Mouse (Mus musculus): ENCODE measurements around the gene Smarca4.

Gene Smarca4

DNA sequence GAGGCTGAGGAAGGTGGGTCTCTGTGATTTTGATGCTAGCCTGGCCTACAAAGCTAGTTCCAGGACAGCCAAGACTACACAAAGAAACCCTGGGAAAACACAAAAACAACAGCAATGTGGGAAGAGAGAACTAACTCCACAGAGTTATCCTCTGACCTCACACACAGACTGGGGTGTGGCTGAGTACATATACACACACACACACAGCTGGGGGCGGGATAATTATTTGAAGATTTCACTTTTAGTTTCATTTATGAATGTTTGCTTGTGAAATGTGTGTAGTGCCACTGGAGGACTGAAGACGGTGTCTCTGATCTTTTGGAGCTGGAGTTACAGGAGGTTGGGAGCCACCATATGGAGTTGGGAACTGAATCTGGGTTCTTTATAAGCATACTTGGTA is 14.9 kb upstream of the Smarca4 start:
- no peak for DNase-seq (ENCODE audit: inconsistent ontology term)

GRCm38 (mm10) chr9:21601722-21602399 is 14.1 kb upstream of the Smarca4 start:
- peak; percentile 45 for DNase-seq (ENCODE audit: inconsistent ontology term)

- no peak for DNase-seq (ENCODE audit: inconsistent ontology term)
These were observed 11.8 kb upstream of the Smarca4 start for GRCm38 (mm10) chr9:21604119-21604518.

DNA sequence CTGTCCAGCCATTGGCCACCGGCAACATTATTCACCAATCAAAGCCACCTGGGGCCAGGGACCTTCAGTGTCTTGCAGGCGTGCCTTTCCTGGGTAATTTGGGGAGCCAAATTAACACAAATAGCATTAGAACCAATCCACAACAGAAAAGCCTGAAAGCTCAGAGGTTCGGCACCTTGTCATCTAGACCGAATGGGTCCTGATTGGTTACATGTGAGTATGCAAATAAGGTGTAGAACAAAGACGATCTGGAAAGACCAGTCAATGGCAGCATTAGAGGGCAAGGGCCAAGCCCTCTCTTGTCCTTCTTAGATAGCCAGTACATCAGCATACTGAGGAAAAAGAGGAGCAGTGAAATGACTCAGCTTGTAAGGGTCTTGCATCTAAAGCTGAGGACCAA is 10.1 kb upstream of the Smarca4 start:
- no peak for DNase-seq (ENCODE audit: inconsistent ontology term)

DNA sequence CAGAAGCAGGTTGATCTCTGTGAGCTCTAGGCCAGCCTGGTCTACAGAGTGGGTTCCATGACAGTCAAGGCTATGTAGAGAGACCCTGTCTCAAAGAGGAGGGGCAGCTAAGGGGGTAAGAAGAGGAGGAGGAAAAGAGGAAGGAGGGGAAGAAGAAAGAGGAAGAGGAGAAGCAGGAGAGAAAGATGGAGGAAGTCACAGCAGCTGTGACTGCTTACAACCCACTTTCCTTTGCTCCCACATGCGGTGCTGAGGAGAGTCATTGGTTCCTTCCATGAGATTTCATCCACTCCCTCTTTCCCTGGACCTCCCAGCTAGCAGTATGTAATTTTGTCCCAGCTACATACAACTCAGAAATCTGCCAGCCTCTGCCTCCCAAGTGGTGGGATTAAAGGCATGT is 9.3 kb upstream of the Smarca4 start:
- no peak for DNase-seq (ENCODE audit: inconsistent ontology term)

DNA sequence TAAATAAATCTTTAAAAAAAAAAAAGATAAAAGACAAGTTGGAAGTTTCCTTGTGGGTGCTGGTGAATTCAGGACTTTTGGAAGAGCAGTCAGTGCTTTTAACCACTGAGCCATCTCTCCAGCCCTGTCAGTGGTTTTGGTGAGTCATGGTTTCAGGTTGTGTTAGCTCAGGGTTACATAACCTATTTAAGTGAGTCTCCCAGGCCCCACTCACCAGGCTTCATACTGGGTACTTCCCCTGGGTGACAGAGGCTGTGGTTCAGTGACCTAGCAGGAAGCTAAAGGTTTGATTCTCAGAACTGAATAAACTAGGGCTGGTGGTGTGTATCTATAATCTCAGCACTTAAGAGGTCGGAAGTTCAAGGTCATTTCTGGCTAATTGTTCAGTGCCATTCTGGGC is 6.1 kb upstream of the Smarca4 start:
- no peak for DNase-seq (ENCODE audit: inconsistent ontology term)

- DNase-seq (ENCODE audit: inconsistent ontology term) = no peak
These were observed 929 bp upstream of the Smarca4 start for GRCm38 (mm10) chr9:21614864-21615616.

DNA sequence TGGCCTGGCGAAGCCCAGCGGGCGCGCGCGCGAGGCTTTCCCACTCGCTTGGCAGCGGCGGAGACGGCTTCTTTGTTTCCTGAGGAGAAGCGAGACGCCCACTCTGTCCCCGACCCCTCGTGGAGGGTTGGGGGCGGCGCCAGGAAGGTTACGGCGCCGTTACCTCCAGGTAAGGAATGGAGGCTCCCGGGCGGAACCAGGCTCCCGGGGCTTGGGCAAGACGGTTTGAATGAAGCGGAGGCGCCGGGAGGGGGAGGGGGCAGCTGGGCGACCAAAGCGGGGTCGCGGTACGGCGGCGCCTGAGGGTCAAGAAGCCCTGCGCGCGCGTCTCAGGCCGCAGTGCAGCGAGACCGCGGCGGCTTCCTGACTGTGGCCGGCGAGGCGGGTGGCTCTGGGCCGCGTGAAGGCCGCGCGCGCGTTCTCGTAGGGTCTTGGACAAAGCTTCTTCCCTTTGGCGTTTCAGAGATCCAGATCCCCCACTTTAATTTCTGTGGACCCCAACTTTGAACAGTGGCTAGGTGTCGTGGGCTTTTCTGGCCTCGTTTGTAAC is 338 bp downstream of the Smarca4 start:
- peak; percentile 93 for DNase-seq (ENCODE audit: inconsistent ontology term)

GRCm38 (mm10) chr9:21617066-21617465 is 1.1 kb downstream of the Smarca4 start:
- no peak for DNase-seq (ENCODE audit: inconsistent ontology term)

GRCm38 (mm10) chr9:21620229-21620628 is 4.3 kb downstream of the Smarca4 start:
- DNase-seq (ENCODE audit: inconsistent ontology term) = no peak

GRCm38 (mm10) chr9:21622676-21623075 is 6.7 kb downstream of the Smarca4 start:
- DNase-seq (ENCODE audit: inconsistent ontology term) = no peak

DNA sequence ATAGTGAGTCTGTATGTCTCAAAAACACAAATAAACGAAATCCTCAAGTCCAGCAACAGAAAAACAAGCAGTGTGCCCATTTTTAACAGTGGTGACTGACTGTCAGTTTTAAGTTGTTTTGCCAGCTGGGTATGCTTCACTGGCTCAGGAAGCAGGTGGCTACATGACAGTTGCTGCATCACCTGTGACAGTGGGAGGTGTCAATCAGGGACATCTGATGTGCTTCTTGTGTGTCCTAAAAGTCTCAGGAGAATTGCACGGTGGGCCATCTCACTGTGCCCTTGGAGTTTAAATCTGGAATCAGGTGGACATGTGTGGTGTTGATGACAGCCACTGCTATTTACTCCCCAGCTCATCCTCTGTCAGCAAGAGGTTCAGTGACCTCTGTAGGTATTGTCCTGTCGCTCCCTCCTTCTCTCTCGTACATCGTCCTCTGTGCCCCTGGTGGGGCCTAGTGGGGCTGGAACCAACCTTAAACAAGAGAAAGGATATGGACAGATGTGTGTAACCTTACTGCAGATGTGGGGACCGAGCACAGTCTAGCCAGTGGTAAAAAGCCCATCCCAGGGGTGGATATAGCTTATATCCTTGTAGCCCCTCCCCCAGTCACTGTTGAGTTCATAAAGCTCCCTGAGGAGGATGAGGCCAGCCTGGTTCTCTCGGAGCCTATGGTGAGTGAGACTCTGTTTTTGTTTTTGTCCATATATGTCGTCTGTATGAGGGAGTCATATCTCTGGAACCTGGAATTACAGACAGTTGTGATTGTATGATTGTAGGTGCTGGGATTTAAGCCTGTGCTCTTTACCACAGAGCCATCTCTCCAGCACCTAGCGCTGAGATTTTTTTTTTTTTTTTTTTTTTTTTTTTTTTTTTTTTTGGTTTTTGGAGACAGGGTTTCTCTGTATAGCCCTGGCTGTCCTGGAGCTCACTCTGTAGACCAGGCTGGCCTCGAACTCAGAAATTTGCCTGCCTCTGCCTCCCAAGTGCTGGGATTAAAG is 9.7 kb downstream of the Smarca4 start:
- DNase-seq (ENCODE audit: inconsistent ontology term) = no peak

- no peak for DNase-seq (ENCODE audit: inconsistent ontology term)
These were observed 10.6 kb downstream of the Smarca4 start for GRCm38 (mm10) chr9:21626571-21626970.

- DNase-seq (ENCODE audit: inconsistent ontology term) = no peak
These were observed 11.3 kb downstream of the Smarca4 start for GRCm38 (mm10) chr9:21627145-21627795.

- DNase-seq (ENCODE audit: inconsistent ontology term) = no peak
These were observed 14.7 kb downstream of the Smarca4 start for GRCm38 (mm10) chr9:21630673-21631072.

DNA sequence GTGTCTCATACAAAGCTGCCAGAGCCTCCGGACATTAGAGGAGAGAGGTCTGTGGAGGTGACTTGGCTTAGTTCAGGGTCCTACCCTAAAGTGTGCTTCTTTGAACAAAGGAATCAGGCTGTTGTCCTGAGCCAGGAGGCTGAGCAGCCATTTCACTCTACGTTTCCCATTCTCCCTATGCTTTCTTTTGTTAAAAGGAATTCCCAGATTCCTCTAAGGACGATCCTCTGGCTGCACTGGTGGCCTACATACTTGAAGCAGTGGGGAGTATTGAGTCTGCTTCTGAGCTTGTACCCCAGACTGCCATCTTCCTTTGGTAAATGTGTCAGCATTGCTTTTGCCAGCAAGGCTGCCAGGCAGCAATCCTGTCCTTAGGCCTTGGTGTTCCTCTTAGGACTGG is 17.1 kb downstream of the Smarca4 start:
- DNase-seq (ENCODE audit: inconsistent ontology term) = peak; percentile 77

DNA sequence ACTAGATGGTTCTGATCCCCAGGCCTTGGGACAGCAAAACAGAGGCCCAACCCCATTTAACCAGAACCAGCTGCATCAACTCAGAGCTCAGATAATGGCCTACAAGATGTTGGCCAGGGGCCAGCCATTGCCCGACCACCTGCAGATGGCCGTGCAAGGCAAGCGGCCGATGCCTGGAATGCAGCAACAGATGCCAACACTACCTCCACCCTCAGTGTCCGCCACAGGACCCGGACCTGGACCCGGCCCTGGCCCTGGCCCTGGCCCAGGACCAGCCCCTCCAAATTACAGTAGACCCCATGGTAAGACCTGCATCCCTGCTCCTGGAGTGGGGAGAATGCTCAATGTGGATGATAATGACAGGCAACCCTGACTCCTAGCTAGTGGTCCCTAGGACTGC is 19.7 kb downstream of the Smarca4 start:
- DNase-seq (ENCODE audit: inconsistent ontology term) = peak; percentile 72

DNA sequence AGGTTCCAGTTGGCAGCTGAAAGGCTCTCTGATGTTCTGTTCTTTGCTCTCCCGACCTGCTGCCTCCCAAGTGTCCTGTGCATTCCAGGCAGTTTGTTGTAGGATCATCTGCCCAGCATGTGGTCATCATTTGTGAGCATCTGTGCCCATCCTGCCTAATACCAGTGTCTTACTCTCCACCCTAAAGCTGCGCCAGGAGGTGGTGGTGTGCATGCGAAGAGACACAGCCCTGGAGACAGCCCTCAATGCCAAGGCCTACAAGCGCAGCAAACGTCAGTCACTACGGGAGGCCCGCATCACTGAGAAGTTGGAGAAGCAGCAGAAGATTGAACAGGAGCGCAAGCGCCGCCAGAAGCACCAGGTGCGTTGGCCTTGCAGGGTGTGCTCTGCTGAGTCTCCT is 23.1 kb downstream of the Smarca4 start:
- DNase-seq (ENCODE audit: inconsistent ontology term) = no peak

DNA sequence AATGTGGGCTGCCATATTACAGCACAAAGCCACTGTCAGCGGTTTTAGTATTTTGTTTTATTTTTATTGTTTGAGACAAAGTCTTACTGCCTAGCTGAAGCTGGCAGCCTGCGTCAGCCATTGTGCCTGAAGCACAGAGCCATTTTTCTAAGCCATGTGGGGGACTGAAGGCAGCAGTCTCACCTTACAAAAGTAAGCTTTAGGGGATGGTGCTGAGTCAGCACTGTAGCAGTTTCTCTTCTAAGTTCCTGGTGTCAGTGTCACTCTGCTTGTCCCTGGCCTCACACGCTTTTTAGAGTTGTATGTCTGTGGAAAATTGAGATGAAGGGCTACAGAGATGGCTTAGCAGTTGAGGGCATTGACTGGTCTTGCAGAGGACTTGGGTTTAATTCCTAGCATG is 30.4 kb downstream of the Smarca4 start:
- no peak for DNase-seq (ENCODE audit: inconsistent ontology term)

- peak; percentile 90 for DNase-seq (ENCODE audit: inconsistent ontology term)
These were observed 31.8 kb downstream of the Smarca4 start for GRCm38 (mm10) chr9:21647721-21648120.

- no peak for DNase-seq (ENCODE audit: inconsistent ontology term)
These were observed 36.3 kb downstream of the Smarca4 start for GRCm38 (mm10) chr9:21652263-21652662.
